Mouse (Mus musculus) right cerebral cortex, postnatal 14 days (tissue): ENCODE measurements around the gene Slc25a11.
A peak's percentile ranks its signal among the peaks of the same experiment; 100 is the strongest.

Source experiments
- DNase-seq: peaks from one replicate; pipeline ENCODE4 v3.0.0; 2022

Slc25a11 gene

DNA sequence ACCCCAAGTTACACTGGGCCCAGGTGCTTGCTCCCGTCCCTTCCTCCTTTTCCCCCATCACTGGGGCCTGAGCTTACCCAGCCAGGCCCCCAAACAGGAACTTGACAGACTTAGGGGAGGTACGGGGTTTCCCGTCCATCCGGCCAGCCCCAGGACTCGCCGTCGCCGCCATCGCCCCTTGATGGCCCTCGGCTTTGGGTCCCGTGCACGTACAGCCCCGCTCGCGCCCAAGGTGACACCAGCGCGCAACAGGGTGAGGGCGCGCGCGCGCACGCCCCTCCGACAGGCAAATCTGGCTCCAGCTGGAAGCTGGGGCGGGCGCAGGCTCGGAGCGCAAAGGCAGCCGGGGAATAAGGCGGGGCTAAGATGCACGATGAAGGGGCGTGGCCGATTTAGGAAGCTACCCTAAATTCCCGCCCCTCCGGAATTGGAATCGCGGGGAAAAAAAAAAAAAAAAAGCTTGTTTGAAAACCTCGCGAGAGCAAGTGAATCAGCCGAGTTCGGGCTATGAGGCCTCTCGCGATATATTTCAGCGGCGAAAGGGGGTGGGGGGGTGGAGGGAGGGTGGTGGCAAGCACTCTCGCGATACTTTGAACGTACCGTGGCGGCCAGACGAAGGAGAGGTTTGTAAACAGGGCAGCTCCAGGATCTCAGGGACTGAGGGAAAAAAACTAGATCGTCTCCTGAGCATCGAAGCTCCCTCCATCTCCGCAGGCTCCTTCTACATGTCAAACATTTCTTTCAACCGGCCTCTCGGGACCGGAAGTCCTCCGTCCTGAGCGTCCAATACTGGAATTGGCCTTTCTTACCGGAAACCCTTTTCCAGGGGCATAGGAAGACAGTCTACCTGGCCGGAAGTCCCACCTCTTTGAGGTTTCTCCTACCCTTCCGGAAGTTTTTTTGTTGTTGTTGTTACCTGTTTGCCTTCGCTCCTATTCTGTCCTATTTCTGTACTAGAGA lies at the start of gene Slc25a11, which contains the start of gene Rnf167:
Slc25a11 (minus strand) TSS at position 789 of the 960 bp plus-strand sequence.
Rnf167 (plus strand) TSS at position 545 of the 960 bp plus-strand sequence.
- DNase-seq, result peak; percentile 95

- DNase-seq, result no peak
Measured at GRCm38 (mm10) chr11:70693504-70693903, 46.2 kb upstream of the Slc25a11 start.

- no peak for DNase-seq
Measured at GRCm38 (mm10) chr11:70689578-70689977, 42.3 kb upstream of the Slc25a11 start.

- no peak for DNase-seq
Measured at GRCm38 (mm10) chr11:70688372-70688771, 41.1 kb upstream of the Slc25a11 start.

- peak; percentile 88 for DNase-seq
Measured at GRCm38 (mm10) chr11:70687601-70688199, 40.4 kb upstream of the Slc25a11 start, which contains the start of gene Camta2. Camta2 (minus strand) TSS chr11:70688105.

DNA sequence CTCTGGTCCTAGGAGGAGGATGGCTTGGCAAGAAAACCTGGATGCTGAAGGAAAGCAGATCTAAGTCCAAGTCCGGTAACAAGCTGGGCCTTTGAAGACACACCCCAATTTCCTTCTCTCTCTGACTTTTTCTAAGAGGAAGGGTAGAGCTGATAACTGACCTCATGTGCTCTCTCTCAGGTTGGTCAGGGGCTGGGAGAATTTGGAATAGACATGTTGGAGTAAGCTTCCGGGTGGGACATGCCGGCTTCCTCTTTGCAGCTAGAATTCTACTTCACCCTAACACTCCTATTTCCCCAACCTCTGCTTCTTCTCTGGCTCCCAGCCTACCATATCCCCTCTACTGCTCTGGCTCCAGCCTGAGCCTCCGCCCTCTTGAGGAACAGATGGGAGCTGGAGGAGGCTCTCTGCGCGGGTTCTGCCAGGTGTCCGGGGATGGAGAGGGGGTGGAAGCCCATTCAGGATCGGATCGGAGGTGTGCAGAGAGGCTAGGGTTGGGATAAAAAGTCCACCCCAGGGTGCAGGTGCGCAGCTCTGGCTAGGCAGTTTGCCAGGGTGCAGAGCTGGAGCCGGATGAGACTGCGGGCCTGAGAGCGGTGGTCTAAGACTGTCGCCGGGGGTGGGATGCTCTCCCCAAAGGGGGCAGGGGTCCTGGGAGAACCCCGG lies 39.8 kb upstream of the Slc25a11 start:
- DNase-seq, result peak; percentile 50

DNA sequence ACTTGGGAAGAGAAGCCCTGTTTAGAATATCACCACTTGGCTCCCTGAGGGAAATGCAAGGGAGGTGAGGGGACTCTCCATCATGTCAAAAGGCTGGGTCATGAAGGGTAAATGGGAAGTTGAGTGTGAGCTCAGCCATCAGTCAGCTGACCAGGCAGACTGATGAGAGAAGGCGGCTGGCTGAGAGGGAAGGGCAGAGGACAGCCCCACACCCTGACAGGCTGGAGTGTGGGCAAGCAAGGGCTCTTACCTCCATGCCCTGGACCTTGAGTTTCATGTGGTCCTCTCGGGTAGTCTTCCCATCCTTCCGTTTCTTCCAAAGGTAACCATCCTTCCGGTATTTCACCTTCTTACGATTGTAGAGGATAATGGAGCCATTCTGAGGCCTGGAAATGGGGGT lies 36.4 kb upstream of the Slc25a11 start:
- DNase-seq, result no peak

- DNase-seq, result peak; percentile 44
Measured at GRCm38 (mm10) chr11:70681897-70682581, 34.8 kb upstream of the Slc25a11 start.

GRCm38 (mm10) chr11:70681170-70681569 lies 33.9 kb upstream of the Slc25a11 start:
- DNase-seq, result no peak

- no peak for DNase-seq
Measured at GRCm38 (mm10) chr11:70679894-70680293, 32.6 kb upstream of the Slc25a11 start.

- no peak for DNase-seq
Measured at GRCm38 (mm10) chr11:70679361-70679760, 32.1 kb upstream of the Slc25a11 start.

GRCm38 (mm10) chr11:70678576-70678975 lies 31.3 kb upstream of the Slc25a11 start:
- no peak for DNase-seq

- DNase-seq, result no peak
Measured at GRCm38 (mm10) chr11:70678092-70678491, 30.8 kb upstream of the Slc25a11 start.

DNA sequence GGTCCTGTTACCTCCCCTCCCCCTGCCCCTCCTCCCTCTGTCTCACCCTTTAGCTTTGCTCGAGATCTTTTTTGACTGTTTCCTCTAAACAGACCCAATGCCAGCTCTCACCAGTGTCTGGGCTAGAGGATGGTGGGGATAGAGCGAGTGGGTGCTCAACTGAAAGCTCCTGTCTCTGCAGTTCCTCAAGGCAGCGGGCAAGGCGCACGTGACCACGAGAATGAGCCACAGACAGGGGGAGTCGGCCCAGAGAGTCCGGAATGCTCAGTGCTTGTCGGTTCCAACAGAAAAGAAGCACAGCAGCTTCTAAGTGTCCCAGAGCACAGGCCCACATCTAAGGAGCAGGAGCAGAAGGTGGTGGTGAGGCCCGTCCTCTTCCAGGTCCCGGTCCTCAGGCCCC lies 27.2 kb upstream of the Slc25a11 start:
- no peak for DNase-seq

DNA sequence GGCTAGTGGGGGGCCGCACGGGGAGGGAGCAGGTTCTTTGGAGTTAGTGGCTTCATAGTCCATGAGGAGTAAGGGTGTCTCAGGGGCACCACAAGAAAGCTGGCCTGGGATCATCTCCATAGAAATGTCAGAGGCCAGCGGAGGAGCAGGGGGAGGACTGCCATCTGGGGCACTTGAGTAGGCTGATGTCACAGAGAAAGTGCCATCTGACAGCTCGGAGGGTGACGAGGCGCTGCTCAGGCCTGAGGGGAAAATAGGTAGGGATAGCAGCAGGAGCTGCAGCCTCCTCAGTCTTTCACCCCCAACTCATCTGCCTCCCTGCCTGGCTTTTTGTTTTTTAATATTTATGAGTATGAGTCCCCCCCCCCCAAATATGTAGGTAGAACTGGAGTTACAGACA lies 26.7 kb upstream of the Slc25a11 start:
- DNase-seq, result no peak

- DNase-seq, result no peak
Measured at GRCm38 (mm10) chr11:70671333-70672047, 24.2 kb upstream of the Slc25a11 start.

DNA sequence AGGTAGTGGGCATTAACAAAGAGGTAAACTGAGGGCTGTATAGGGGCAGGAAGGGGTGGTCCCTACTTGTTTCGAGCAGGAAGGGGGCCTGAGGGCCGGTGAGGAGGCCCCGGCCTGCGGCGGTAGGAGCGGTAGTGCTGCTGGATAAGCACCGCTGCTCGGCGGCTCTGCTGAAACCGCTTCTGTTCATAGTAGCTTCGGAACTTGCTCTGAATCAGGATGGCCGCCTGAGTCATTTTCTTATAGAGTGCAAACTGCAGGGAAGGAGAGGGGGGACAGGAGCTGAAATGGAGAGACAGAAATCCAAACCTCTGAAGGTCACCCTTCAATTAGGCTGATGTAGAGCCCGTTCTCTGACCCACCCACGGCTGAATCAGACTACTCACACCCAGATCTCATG lies 23.2 kb upstream of the Slc25a11 start:
- no peak for DNase-seq

DNA sequence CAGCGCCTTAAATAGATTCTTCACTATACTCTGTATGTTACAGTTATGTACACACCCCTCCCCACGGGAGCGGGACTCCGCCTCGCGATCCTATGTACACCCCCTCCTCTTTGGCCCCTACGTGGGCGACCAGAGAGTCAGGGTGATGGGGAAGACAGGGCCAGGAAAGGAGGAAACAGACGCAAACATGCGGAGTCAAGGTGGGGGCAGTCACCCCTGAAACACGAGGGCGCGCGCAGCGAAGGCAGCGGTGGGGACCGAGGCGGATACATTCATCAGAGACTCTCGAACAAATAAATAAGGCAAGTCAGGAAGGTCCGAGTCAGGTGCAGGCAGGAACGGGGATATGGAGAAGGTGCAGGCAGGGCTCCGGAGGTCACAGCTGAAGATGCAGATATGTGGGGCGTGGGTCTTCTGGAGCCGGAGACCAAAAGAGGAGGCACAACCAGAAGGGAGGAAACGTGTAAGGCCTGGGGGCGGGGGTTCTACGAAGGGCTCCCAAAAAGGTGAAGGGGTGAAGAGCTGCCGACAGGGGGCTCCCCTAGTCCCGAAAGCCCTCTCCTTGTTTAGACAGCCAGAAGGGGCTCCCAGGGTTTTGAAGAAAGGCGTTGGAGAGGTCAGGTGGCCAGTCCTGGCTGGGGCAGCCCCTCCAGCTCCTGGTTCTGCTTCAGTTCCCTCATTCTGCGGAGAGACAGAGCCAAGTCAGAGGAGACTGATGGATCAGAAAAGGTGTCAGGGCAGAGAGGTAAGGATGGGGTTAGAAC lies 22.5 kb upstream of the Slc25a11 start:
- peak; percentile 72 for DNase-seq

DNA sequence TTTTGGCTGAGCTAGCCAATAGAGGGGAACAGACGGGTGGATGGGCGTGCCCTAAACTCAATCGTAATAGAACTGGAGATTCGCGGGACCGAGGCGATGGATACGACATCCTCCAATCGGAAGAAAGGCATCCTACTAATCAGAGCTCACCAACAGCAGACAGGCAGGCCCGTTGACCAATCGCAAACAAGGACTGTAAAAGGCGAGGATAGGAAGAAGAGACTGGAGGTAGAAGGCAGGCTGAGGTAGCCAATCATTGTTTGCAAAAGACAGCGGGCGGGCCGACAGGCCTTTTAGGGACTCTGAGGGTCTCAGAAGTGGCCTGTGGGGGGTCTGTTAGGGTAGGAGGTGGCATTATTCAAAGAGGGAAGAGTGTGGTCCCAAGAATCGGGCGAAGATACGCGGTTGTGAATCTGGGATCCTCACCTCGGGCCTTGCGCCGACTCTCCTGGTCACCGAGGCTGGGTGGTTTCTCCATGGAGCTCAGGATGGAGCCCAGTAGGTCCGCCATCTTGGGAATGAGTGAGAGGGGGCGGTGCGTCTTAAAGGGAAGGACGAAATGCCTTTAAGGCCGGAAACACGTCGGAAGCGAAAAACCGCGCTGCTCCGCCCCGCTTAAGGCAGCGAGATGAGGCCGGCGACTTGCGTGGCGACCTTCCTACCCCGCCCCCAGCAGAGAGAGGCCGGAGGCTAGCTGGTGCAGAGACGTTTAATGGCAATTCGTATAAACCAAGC lies 21.7 kb upstream of the Slc25a11 start, which contains the start of gene Spag7:
Spag7 (minus strand) TSS at position 646 of the 735 bp plus-strand sequence.
- peak; percentile 96 for DNase-seq

DNA sequence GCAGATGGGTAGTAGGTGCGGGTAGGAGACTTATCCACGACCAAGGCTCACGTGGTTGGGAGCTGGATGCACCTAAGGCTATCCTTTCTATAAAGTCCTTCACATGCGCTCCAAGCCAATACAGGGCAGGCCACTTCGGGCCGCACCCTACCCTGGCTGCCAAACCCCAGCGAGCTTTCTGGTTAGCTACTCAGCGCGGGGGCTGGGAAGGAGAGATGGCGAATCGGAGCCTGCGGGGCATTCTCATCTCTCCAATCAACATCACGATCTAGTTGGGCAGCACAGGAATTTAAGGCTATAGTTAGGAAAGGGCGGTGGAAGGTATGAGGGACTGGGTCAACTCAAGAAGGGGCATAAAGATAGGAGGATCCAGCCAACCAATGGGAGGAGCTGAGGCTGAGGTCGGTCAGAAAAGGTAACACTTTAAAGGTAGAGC lies 21.1 kb upstream of the Slc25a11 start:
- DNase-seq, result peak; percentile 77
